Mouse (Mus musculus) forebrain, embryonic 13.5 days (tissue): ENCODE results near the gene Avpi1. TPM values are rescaled to one million over a fixed set of nuclear protein-coding genes. Genes with fewer than 3 reads are reported as not detected.

Experiments
- ATAC-seq: fragments of 200-750 bp; cut with Nextera tagmentation; 2 replicates; pipeline ENCODE4 v1.8.0; 2017
- H3K27ac ChIP-seq: fragments of 300-500 bp; sonication (generic); 2 replicates; pipeline ENCODE4 v1.5.1; 2015; ENCODE audit warnings: inconsistent platforms, mild to moderate bottlenecking, moderate library complexity
- H3K27me3 ChIP-seq: fragments of 300-500 bp; sonication (generic); 2 replicates; pipeline ENCODE4 v1.6.1; 2015; ENCODE audit warnings: mild to moderate bottlenecking, inconsistent platforms
- H3K36me3 ChIP-seq: fragments of 300-500 bp; sonication (generic); 2 replicates; pipeline ENCODE4 v1.6.1; 2015; ENCODE audit warnings: mild to moderate bottlenecking, inconsistent platforms; ENCODE audit not compliant: poor library complexity, severe bottlenecking
- H3K4me1 ChIP-seq: fragments of 300-500 bp; sonication (generic); 2 replicates; pipeline ENCODE4 v1.6.1; 2015; ENCODE audit warnings: inconsistent platforms
- H3K4me2 ChIP-seq: fragments of 300-500 bp; sonication (generic); 2 replicates; pipeline ENCODE4 v1.6.1; 2015; ENCODE audit warnings: inconsistent platforms, mild to moderate bottlenecking, moderate library complexity
- H3K4me3 ChIP-seq: fragments of 300-500 bp; sonication (generic); 2 replicates; pipeline ENCODE4 v1.5.1; 2015; ENCODE audit warnings: mild to moderate bottlenecking, inconsistent platforms
- H3K9ac ChIP-seq: fragments of 300-500 bp; sonication (generic); 2 replicates; pipeline ENCODE4 v1.6.1; 2015; ENCODE audit warnings: mild to moderate bottlenecking, inconsistent platforms
- H3K9me3 ChIP-seq: fragments of 300-500 bp; sonication (generic); replicated peaks from 2 replicates; pipeline ENCODE4 v1.6.1; 2016; ENCODE audit warnings: inconsistent platforms
- WGBS: fragments of 180-500 bp; shearing (Covaris S2); methylation state at CpG from one replicate; pipeline ENCODE4 v1.1.7; 2015; 5-methylcytosine and 5-hydroxymethylcytosine counted together
- polyA plus RNA-seq: library from polyadenylated mRNA; unstranded; fragments of >200 nt; fragmentation: Nextera tagmentation; extraction: Ambion mirVana; gene quantifications from 2 replicates; pipeline ENCODE4 v1.2.1, GENCODE M21; 2015

The Avpi1 gene
- polyA plus RNA-seq, 1 experiment from 2014 or later: 10.1 TPM

- WGBS: 78% methylated on average over 3 of the region's 3 CpGs
- Histone ChIP-seq H3K4me3 (no peak overlapping the region), H3K9me3 (no peaks in the 10 kb centered on the region), H3K4me1 (0 out of 2 replicates have a peak, but pooled peaks cover 1% of the 10 kb centered on the region), H3K36me3 (no peaks in the 10 kb centered on the region), H3K4me2 (no peak overlapping the region), H3K27me3 (peaks cover 17% of the 10 kb centered on the region), H3K27ac (no peak overlapping the region), H3K9ac (no peak overlapping the region)
- ATAC-seq: no peak
Measured at GRCm38 (mm10) chr19:42141998-42142397, 13.1 kb upstream of the Avpi1 start.

DNA sequence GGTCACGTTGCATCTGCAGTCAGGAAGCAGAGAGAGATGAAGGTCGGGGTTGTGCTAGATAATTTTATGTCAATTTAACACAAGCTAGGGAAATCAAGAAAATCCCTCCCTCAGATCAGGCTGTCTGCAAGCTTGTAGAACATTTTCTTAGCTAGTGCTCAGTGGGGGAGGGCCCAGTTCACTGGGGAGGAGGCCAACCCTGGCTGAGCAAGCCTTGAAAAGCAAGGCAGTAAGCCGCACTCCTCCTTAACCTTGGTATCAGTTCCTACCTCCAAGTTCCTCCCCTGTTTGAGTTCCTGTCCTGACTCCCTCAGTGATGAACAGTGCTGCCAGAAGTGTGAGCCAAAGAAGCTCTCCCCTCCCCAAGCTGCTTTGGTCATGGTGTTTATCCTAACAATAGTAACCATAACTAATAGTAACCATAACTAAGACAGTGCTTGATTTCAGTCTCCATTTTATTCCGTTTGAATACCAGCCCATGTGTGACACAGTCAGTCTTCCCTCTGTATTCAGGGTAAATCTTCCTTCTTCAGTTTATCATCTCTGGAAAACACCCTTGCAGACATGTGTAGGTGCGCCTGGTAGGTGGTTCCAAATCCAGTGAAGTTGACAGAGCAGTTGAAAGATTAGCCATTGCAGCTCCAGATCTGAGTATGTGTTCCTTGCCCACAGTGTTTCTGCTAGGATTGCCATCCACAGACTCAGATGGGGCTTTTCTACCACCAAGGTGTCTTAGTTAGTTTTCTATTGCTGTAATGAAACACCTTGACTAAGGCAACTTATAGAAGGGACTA, 11.1 kb upstream of the Avpi1 start:
- no peak overlapping the region for H3K4me3 ChIP-seq
- no peak for ATAC-seq
- 88% methylated on average over 5 of the region's 5 CpGs for WGBS

DNA sequence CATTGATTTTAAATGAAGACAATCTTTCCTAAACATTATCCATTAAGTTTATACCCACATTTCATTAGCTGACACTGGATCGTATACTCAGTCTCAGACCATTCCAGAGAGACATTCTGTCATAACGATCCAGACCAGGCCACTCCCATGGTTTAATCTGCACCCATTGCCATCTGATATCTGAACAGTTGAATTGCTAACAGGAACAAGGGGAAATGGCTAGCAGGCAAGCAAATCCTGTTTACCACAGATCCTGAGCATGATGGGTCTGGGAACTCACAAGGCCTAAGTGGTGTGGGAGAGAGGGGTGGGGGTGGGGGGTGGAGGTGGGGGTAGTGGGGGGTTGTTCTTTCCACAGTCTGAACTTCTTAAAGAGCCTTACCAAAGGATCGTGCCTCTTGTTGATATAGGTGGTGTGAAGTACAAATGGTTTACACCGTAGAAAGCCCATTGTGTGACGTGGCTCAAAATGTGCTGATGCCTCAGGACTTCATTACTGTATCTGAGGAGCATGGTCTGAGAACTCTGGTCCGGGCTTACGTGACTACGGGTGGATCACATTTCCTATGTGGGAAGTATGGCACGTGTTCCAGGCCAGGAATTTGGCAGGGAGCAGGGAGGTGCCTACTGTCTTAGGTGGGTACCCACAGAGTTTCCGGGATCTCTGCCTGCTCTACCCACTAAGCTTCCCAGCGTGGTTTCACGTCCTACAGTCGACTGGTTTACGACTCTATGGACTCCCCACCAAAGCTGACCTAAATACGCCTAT, 9.8 kb upstream of the Avpi1 start:
- H3K27ac ChIP-seq: no peak overlapping the region
- no peaks in the 10 kb centered on the region for H3K27me3 ChIP-seq
- H3K4me3 ChIP-seq: no peak overlapping the region
- ATAC-seq: no peak
- H3K36me3 ChIP-seq: no peaks in the 10 kb centered on the region
- H3K4me1 ChIP-seq: peaks cover 6% of the 10 kb centered on the region; the same call in 1 of the 2 replicates
- H3K4me2 ChIP-seq: no peak overlapping the region
- no peak overlapping the region for H3K9ac ChIP-seq
- 93% methylated on average over 15 of the region's 15 CpGs for WGBS
- no peaks in the 10 kb centered on the region for H3K9me3 ChIP-seq

More for the DNA sequence above, 11.1 kb upstream of the Avpi1 start:
- Histone ChIP-seq H3K4me2 (no peak overlapping the region), H3K27me3 (no peaks in the 10 kb centered on the region), H3K4me1 (peaks cover 6% of the 10 kb centered on the region; the same call in 1 of the 2 replicates), H3K27ac (no peak overlapping the region), H3K9me3 (no peaks in the 10 kb centered on the region), H3K36me3 (no peaks in the 10 kb centered on the region), H3K9ac (no peak overlapping the region)

DNA sequence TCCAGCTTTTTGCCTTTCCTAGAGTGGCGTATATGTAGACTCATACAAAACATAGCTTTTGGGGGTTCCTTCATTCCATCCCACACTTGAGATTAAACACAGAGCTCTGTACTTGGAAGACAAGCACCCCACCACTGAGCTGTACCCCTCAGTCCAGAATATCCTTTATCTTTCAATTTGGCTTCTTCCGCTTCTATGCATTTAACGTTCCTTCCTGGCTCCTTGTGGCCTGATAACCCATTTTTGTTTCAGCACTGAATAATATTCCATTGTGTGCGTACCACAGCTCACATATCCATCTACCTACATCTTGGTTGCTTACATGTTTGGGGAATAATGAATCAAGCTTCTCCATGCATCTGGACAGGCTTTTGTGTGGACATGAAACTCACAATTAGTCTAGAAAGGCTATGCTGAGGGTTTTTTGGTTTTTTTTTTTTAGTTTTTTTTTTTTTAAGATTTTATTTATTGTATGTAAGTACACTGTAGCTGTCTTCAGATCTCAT, 8.4 kb upstream of the Avpi1 start:
- Histone ChIP-seq H3K9me3 (no peaks in the 10 kb centered on the region), H3K36me3 (no peaks in the 10 kb centered on the region), H3K4me1 (peaks cover 6% of the 10 kb centered on the region; the same call in 1 of the 2 replicates), H3K4me3 (no peak overlapping the region), H3K27me3 (no peaks in the 10 kb centered on the region), H3K4me2 (no peak overlapping the region), H3K9ac (no peak overlapping the region), H3K27ac (no peak overlapping the region)
- no peak for ATAC-seq
- 89% methylated on average over 4 of the region's 4 CpGs for WGBS

DNA sequence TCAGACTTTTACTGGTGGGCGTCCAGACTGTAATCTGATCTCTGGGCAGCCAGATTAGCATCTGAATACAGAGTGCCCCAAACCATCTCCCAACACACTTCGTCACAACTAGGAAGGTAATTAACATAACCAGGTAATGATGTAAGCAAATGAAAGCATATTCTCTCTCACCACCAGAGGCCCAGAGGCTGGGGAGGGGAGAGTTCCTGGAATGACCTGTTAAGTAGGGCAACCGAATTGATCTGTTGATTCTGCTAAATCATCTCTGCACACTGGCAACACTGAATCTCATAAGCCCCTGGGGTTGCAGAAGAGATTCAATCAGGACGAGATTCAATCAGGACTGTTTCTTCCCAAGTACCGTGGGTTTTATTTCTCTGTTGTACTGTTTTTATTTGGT, 7.3 kb upstream of the Avpi1 start:
- no peak for ATAC-seq
- no peak overlapping the region for H3K4me3 ChIP-seq
- H3K27me3 ChIP-seq: no peaks in the 10 kb centered on the region
- H3K27ac ChIP-seq: no peak overlapping the region
- no peak overlapping the region for H3K9ac ChIP-seq
- WGBS: 19% methylated on average over 5 of the region's 5 CpGs
- H3K9me3 ChIP-seq: no peaks in the 10 kb centered on the region
- peaks cover 6% of the 10 kb centered on the region; the same call in 1 of the 2 replicates for H3K4me1 ChIP-seq
- no peaks in the 10 kb centered on the region for H3K36me3 ChIP-seq
- no peak overlapping the region for H3K4me2 ChIP-seq

- no peak for ATAC-seq
- H3K27ac ChIP-seq: no peak overlapping the region
- H3K4me3 ChIP-seq: no peak overlapping the region
- no peaks in the 10 kb centered on the region for H3K36me3 ChIP-seq
- no peaks in the 10 kb centered on the region for H3K27me3 ChIP-seq
- peaks cover 10% of the 10 kb centered on the region for H3K4me1 ChIP-seq
- H3K9ac ChIP-seq: no peak overlapping the region
- H3K4me2 ChIP-seq: no peak overlapping the region
- no peaks in the 10 kb centered on the region for H3K9me3 ChIP-seq
Measured at GRCm38 (mm10) chr19:42135070-42135469, 6.2 kb upstream of the Avpi1 start.

DNA sequence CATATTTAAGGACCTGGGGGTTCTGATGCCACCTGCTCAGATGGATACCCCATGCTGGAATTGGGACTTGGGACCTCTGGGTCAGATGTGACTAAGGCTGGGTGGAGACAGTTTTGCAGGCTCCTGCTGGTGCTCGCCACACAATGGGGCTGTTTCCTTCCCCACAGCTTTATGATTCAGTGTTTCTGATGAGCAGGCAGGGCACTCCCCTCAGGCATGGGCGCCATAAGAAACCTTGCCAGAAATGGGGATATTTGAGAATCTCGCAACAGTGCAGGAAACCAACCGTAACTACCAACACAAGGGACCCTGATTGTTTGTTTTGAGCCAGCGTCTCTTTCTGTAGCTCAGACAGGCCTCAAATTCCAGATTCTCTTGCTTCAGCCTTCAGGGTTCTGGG, 2.2 kb upstream of the Avpi1 start:
- ATAC-seq: no peak
- Histone ChIP-seq H3K9me3 (no peaks in the 10 kb centered on the region), H3K4me3 (no peak overlapping the region), H3K4me2 (no peak overlapping the region), H3K9ac (no peak overlapping the region), H3K27ac (no peak overlapping the region), H3K36me3 (no peaks in the 10 kb centered on the region), H3K27me3 (peaks cover 8% of the 10 kb centered on the region; the same call in 1 of the 2 replicates), H3K4me1 (peaks cover 27% of the 10 kb centered on the region)
- 81% methylated on average over 5 of the region's 5 CpGs for WGBS

DNA sequence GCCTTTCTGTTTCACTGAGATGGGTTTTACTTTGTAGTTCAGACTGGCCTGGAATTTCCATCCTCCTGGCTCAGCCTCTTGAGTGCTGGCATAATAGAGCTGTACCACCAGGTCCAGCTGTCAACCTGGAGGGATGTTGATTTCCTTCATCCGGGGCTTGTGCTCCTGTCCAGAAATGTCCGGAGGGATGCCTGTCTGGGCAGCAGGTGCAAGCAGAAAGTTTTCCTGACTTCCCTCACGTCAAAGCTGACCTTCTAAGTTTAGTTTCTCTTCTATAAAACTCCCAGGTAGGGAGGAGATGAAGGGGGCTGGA, 1.4 kb upstream of the Avpi1 start:
- H3K9ac ChIP-seq: no peak overlapping the region
- no peak overlapping the region; the same call in 1 of the 2 replicates for H3K4me2 ChIP-seq
- H3K27ac ChIP-seq: peak overlapping the region; percentile 6; the same call in 1 of the 2 replicates
- H3K4me3 ChIP-seq: no peak overlapping the region
- peaks cover 8% of the 10 kb centered on the region; the same call in 1 of the 2 replicates for H3K27me3 ChIP-seq
- no peaks in the 10 kb centered on the region for H3K9me3 ChIP-seq
- peaks cover 24% of the 10 kb centered on the region for H3K4me1 ChIP-seq
- 66% methylated on average over 3 of the region's 3 CpGs for WGBS
- no peak for ATAC-seq
- H3K36me3 ChIP-seq: peaks cover 2% of the 10 kb centered on the region; the same call in 1 of the 2 replicates

GRCm38 (mm10) chr19:42129509-42130293, 842 bp upstream of the Avpi1 start:
- whole genome bisulfite sequencing: 14% methylated on average over 14 of the region's 14 CpGs
- H3K9ac ChIP-seq: peak overlapping the region; percentile 38
- peaks cover 7% of the 10 kb centered on the region for H3K36me3 ChIP-seq
- peak overlapping the region; percentile 60 for H3K27ac ChIP-seq
- H3K27me3 ChIP-seq: peaks cover 8% of the 10 kb centered on the region; the same call in 1 of the 2 replicates
- ATAC-seq: no peak; the same call in 1 of the 2 replicates
- no peaks in the 10 kb centered on the region for H3K9me3 ChIP-seq
- H3K4me2 ChIP-seq: peak overlapping the region; percentile 85
- peak overlapping the region; percentile 60 for H3K4me3 ChIP-seq
- H3K4me1 ChIP-seq: peaks cover 24% of the 10 kb centered on the region

DNA sequence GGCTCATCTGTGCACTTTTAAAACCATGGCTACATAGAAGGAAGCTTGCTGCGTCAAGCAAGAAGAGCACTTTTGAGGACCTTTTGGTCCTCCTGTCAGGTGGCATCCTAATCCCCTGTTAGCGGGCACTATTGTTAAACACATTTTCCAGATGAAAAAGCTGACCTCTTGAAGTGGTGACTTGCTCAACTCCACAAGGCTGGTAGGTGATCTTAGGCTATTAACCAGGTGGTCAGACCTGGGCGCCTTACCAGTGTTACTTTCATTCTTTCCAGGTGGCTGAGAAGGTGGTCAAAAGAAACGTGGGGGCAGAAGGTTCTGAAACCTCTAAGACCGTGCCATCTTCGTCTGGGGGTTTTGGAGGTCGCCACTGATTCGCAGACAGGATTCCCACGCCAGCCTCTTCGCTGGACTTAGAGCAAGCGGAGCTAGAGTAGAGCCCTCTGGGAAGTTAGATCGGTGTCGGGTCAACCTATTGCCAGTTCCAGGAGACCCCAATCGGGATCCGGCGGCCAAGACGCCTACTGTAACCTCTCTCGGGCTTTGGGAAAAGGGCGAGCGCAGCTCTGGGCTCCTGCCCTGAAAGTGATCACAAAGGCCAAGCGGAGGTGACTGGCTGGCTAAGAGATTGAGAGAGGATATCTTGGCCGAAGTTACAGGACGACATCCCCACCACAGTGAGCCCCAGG, 663 bp downstream of the Avpi1 start:
- WGBS: 3% methylated on average over 23 of the region's 23 CpGs
- ATAC-seq: no peak; the same call in none of the 2 replicates
- peak overlapping the region; percentile 60 for H3K4me3 ChIP-seq

DNA sequence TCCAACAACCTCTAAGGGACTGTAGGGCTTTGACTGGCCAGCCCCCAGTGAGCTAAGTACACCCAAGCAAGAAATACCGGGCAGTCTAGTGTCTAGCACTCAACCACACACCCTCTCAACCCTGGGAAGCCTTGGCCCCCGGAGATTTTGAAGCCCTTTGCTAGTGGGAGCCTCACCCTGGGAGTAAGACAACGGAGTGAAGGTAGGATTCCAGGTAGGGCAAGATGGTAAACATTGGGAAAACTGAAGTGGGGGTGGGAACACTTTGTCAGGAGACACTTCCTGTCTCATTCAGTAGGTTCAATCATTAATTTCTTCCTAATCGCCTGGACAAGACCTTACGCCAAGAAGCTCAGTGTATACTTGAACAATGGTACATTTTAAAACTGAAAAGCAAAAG, 1.8 kb downstream of the Avpi1 start:
- peaks cover 24% of the 10 kb centered on the region for H3K4me1 ChIP-seq
- H3K36me3 ChIP-seq: peaks cover 29% of the 10 kb centered on the region
- H3K9me3 ChIP-seq: no peaks in the 10 kb centered on the region
- H3K27ac ChIP-seq: no peak overlapping the region
- 90% methylated on average over 5 of the region's 5 CpGs for WGBS
- peaks cover 8% of the 10 kb centered on the region; the same call in 1 of the 2 replicates for H3K27me3 ChIP-seq
- no peak for ATAC-seq
- no peak overlapping the region for H3K4me3 ChIP-seq
- no peak overlapping the region for H3K4me2 ChIP-seq
- H3K9ac ChIP-seq: no peak overlapping the region

More for the DNA sequence above, 663 bp downstream of the Avpi1 start:
- H3K9ac ChIP-seq: peak overlapping the region; percentile 68
- H3K27ac ChIP-seq: 0 out of 2 replicates have a peak overlapping the region, but pooled peaks have one; percentile 27
- H3K36me3 ChIP-seq: peaks cover 21% of the 10 kb centered on the region
- no peaks in the 10 kb centered on the region for H3K9me3 ChIP-seq
- peaks cover 24% of the 10 kb centered on the region for H3K4me1 ChIP-seq
- peaks cover 8% of the 10 kb centered on the region; the same call in 1 of the 2 replicates for H3K27me3 ChIP-seq
- H3K4me2 ChIP-seq: peak overlapping the region; percentile 85
